Mouse (Mus musculus) right cerebral cortex, postnatal 25 days (tissue): ENCODE data around the gene Mc3r.

ENCODE experiments used
- DNase-seq: peaks from one replicate; pipeline ENCODE4 v3.0.0; 2022

Mc3r gene

DNA sequence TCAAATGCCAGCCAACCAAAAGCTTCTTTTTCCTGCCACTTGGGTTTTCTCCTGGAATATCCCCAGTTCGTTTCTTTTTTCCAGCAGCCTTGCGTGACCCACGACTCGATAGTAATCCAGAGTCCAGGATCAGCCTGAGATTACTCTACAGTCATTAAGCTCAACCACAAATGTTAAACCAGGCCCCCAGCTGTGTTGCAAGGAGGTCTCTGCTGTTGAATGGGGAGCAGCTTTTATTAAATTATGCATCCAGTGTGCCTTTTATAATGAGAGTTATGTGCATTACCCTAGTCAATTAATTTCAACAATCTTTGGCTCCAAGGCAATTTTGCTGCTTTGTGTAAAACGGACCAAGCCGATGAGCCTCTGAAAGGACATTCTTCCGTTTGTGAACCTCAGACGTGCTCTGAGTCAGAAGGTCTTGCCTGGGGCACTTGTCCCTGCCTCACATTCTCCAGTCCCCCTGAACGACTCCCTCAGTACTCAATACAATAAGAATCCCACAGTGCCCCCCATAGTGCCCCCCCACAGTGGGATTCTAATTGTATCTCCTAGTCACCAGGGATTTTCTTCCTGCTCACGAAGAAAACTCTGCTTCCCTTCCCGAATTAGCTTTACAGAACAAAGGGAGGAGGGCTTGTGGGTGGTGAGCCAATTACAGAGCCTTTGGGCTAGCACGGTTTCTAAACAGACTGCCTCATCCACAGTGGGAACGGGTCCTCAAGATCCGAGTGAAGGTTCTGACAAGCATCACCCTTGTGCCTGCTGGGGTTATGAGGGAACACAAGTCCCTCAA lies 51.0 kb downstream of the Mc3r start:
- DNase-seq, result no peak
